Mouse (Mus musculus) liver, adult 2 months (tissue): Measurements from ENCODE around the gene Rpl38. TPM values are rescaled to one million over a fixed set of nuclear protein-coding genes. Genes with fewer than 3 reads are reported as not detected.

Experiments
- DNase-seq: peaks from one replicate; pipeline ENCODE4 v3.0.0-alpha.2; 2011; ENCODE audit warnings: low read depth, low spot score; ENCODE audit errors: extremely low read depth
- H3K27ac ChIP-seq: fragments of 200-500 bp; replicated peaks from 2 replicates; pipeline ENCODE4 v1.5.1; 2012; ENCODE audit warnings: low read depth, mild to moderate bottlenecking, control low read depth, inconsistent platforms, low read length; ENCODE audit not compliant: insufficient read depth
- H3K27me3 ChIP-seq: fragments of 200-500 bp; 2 replicates; pipeline ENCODE4 v1.6.1; 2012; ENCODE audit warnings: mild to moderate bottlenecking, moderate library complexity, low read length, inconsistent platforms; ENCODE audit not compliant: control insufficient read depth, insufficient read depth
- H3K36me3 ChIP-seq: fragments of 200-500 bp; 2 replicates; pipeline ENCODE4 v1.6.1; 2012; ENCODE audit warnings: low read length, inconsistent platforms; ENCODE audit not compliant: control insufficient read depth, insufficient read depth
- H3K4me1 ChIP-seq: fragments of 200-500 bp; 2 replicates; pipeline ENCODE4 v1.6.1; 2011; ENCODE audit warnings: low read length; ENCODE audit not compliant: control insufficient read depth, insufficient read depth
- H3K4me3 ChIP-seq: fragments of 200-500 bp; 2 replicates; pipeline ENCODE4 v1.5.1; 2011; ENCODE audit warnings: low read depth, mild to moderate bottlenecking, control low read depth, low read length, moderate library complexity; ENCODE audit not compliant: insufficient read depth
- H3K79me2 ChIP-seq: fragments of 200-500 bp; 2 replicates; pipeline ENCODE4 v1.6.1; 2012; ENCODE audit warnings: inconsistent platforms, mild to moderate bottlenecking, low read length, moderate library complexity; ENCODE audit not compliant: control insufficient read depth, insufficient read depth
- H3K9ac ChIP-seq: fragments of 200-500 bp; 2 replicates; pipeline ENCODE4 v1.6.1; 2012; ENCODE audit warnings: low read depth, mild to moderate bottlenecking, control low read depth, inconsistent platforms, low read length
- CTCF ChIP-seq: fragments of 200-500 bp; IDR thresholded peaks from 2 replicates; pipeline ENCODE4 v1.5.1; 2011; ENCODE audit warnings: low read depth, low read length, control low read depth
- POLR2A ChIP-seq: fragments of 200-500 bp; IDR thresholded peaks from 2 replicates; pipeline ENCODE4 v1.6.1; 2011; ENCODE audit warnings: low read length, control low read depth; ENCODE audit not compliant: insufficient read depth; ENCODE audit errors: extremely low read depth
- WGBS: fragments of 180-500 bp; shearing (Covaris S2); methylation state at CpG from one replicate; pipeline ENCODE4 v1.1.7; 2018; 5-methylcytosine and 5-hydroxymethylcytosine counted together
- polyA plus RNA-seq: library from polyadenylated mRNA; depleted of rRNA; stranded (reverse); fragments of >200 nt; gene quantifications from 2 replicates; pipeline ENCODE4 v1.2.3, GENCODE M21; 2012
- total RNA-seq: library from RNA; depleted of rRNA; stranded (reverse); fragments of >200 nt; gene quantifications from 2 replicates; pipeline ENCODE4 v1.2.3, GENCODE M21; 2014

Gene Rpl38
- total and polyA plus RNA-seq, 2 experiments: 258 to 1,006 TPM

DNA sequence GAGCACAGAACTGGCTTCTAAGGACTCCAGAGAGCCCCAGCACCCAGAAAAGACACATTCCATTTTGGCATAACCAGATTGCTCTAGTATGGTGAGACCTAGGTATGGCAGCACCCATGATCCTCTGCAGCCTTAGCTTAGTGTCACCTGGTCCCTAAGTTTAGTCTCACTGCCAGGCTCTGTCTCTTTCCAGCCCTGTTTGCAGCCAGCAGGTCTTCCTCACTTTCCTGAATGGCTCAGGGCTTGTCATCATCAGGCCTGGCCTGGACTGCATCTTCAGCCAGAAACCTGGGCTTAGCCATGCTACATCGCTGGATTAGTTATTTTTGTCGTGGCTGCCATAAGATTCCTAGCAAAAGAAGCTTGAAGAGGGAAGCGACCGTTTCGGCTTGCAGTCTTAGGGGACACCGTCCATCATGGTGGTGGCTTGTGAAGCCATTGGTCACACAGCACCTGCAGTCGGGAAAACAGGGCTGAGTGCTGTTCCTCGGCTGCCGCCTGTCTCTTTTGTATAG is 17.3 kb downstream of the Rpl38 start:
- no peak overlapping the region for H3K9ac ChIP-seq
- no peak overlapping the region for H3K4me3 ChIP-seq
- H3K27me3 ChIP-seq: no peaks in the 10 kb centered on the region
- TF ChIP-seq POLR2A (no peak), CTCF (no peak)
- H3K4me1 ChIP-seq: peaks cover 48% of the 10 kb centered on the region
- H3K79me2 ChIP-seq: peaks cover 28% of the 10 kb centered on the region
- DNase-seq: no peak
- H3K27ac ChIP-seq: peak overlapping the region; percentile 22; the same call in 1 of the 2 replicates
- WGBS: 85% methylated on average over 9 of the region's 9 CpGs
- peaks cover 2% of the 10 kb centered on the region; the same call in 1 of the 2 replicates for H3K36me3 ChIP-seq

- WGBS: 95% methylated on average over 16 of the region's 16 CpGs
- TF ChIP-seq CTCF (no peak), POLR2A (no peak)
- Histone ChIP-seq H3K27me3 (no peaks in the 10 kb centered on the region), H3K36me3 (peaks cover 2% of the 10 kb centered on the region; the same call in 1 of the 2 replicates), H3K4me3 (no peak overlapping the region), H3K4me1 (peaks cover 40% of the 10 kb centered on the region), H3K9ac (no peak overlapping the region), H3K79me2 (peaks cover 28% of the 10 kb centered on the region), H3K27ac (no peak overlapping the region)
- DNase-seq: no peak
Measured at GRCm38 (mm10) chr11:114686221-114686959, 18.1 kb downstream of the Rpl38 start.

DNA sequence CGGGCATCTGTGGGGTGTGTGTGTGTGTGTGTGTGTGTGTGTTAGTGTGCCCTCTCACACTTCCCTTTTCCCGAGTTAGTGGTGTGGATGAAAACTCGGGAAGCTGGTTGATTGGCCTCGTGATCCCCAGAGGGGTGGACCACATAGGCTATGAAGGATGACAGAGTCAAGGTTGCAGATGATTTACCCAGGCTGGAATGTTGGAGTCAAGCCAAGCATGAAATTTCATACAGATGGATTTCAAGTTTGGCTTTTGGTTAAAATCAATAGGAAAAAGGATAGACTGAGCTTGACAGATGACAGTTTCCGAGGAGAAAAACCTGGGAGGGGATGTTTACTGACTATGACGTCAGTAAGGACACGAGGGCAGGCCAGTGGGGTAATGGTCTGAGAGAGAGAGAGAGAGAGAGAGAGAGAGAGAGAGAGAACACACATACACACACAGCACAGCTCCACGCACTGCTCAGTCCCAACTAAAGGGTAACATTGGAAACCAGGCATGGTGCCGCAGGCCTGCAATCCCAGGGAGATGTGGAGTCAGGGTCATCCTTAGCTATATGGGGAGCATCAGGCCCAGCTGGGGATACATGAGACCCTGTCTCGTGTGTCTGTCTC is 19.4 kb downstream of the Rpl38 start:
- no peak overlapping the region for H3K9ac ChIP-seq
- TF ChIP-seq CTCF: no peak
- TF ChIP-seq POLR2A: no peak
- H3K27ac ChIP-seq: peak overlapping the region; percentile 43
- no peak overlapping the region for H3K4me3 ChIP-seq
- peak; percentile 91 for DNase-seq
- H3K79me2 ChIP-seq: peaks cover 23% of the 10 kb centered on the region
- H3K36me3 ChIP-seq: peaks cover 3% of the 10 kb centered on the region; the same call in 1 of the 2 replicates
- H3K27me3 ChIP-seq: no peaks in the 10 kb centered on the region
- peaks cover 33% of the 10 kb centered on the region for H3K4me1 ChIP-seq
- 22% methylated on average over 9 of the region's 10 CpGs for WGBS

- peaks cover 23% of the 10 kb centered on the region for H3K4me1 ChIP-seq
- TF ChIP-seq POLR2A (no peak), CTCF (no peak)
- H3K79me2 ChIP-seq: peaks cover 16% of the 10 kb centered on the region
- H3K27ac ChIP-seq: no peak overlapping the region
- 99% methylated on average over 2 of the region's 3 CpGs for WGBS
- no peak for DNase-seq
- peaks cover 3% of the 10 kb centered on the region; the same call in 1 of the 2 replicates for H3K36me3 ChIP-seq
- no peak overlapping the region for H3K4me3 ChIP-seq
- no peaks in the 10 kb centered on the region for H3K27me3 ChIP-seq
- H3K9ac ChIP-seq: no peak overlapping the region
Measured at GRCm38 (mm10) chr11:114688729-114689128, 20.4 kb downstream of the Rpl38 start.

GRCm38 (mm10) chr11:114690192-114690591 is 21.9 kb downstream of the Rpl38 start:
- Histone ChIP-seq H3K9ac (no peak overlapping the region), H3K27ac (no peak overlapping the region), H3K4me3 (no peak overlapping the region), H3K4me1 (peaks cover 12% of the 10 kb centered on the region), H3K27me3 (no peaks in the 10 kb centered on the region), H3K36me3 (peaks cover 9% of the 10 kb centered on the region; the same call in 1 of the 2 replicates), H3K79me2 (peaks cover 13% of the 10 kb centered on the region)
- no peak for DNase-seq
- TF ChIP-seq POLR2A: no peak
- 93% methylated on average over 15 of the region's 15 CpGs for WGBS
